Mouse (Mus musculus): Measurements from ENCODE around the gene Aldh3b1.
A peak's percentile ranks its signal among the peaks of the same experiment; 100 is the strongest.
"Not testable (repeated sequence)": the region's sequence is repeated elsewhere in the genome, so short reads cannot be mapped to it uniquely, and the experiment has no call there.

Gene Aldh3b1

DNA sequence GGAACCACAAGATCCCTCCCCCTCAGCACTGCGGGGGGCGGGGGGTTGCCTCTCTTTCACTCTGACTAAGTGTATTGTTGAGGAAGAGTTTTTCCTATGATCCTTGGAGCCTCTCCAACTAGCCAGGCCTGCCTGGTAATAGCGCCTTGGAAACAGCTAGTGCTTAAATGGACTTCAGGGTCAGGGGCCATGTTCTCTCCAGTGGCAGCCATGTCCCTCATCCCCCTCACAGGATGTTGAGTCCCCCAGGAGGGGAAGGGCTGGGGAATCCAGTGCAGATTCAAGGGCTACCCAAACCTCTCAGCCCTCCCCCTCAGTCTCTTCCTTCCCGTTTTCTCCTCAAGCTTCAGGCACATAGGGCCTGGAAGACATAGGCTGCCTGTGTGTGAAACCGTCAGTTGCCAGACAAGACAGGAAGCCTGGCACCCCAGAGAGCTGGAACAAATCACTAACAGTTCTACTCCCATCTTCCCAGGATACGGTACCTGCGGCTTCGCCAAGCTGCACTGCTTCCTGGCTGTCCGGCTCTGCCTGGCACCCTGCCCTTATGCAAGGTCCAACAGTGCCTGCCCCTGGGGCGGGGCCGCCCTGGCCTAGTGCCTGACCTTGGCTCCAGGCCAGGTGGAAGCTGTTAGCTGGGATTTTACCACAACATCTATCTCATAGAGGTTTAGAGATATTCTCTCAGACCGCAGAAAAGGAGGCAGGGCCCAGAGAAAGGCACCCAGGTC lies at the start of gene Aldh3b1:
Aldh3b1 (minus strand) TSS at position 598 of the 731 bp plus-strand sequence.
- no peak for DNase-seq (ENCODE audit: extremely low spot score)

DNA sequence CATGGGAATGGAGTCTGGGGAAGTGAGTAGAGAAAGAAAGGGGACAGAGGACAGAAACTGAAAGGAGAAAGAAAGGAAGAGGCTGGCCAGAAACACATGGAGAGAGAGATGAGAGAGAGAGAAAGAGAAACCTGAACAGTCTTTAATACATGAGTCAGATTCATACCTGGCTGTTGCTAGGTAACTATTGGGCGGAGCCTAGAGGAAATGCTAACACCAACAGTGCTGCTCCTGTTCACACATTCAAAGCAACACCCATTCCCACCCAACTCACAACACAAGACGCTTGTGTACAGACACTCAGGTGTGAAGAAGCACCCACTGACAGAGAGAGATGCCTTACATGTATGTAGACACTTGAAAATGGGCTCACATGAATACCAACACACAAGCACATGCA lies 46.3 kb upstream of the Aldh3b1 start:
- no peak for DNase-seq (ENCODE audit: extremely low spot score)

DNA sequence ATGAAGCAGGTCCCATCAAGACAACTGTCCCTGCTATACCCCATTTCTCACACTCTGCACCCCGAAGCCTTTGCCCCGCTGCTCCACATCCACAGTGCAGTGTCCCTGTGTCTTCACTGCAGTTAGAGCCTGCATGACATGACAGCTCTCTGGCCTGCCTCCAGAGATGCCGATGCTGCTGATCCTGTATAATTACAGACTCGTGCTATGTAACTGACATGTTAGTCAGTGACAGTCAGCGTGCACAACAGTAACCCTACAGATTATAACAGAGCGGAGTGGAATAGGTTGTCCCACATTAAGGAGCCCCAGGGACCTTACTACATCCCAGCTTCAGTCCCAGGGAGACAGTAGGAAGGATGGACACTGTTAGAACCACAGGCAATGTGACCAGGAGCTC lies 45.0 kb upstream of the Aldh3b1 start:
- not testable (repeated sequence) for DNase-seq (ENCODE audit: extremely low spot score)

DNA sequence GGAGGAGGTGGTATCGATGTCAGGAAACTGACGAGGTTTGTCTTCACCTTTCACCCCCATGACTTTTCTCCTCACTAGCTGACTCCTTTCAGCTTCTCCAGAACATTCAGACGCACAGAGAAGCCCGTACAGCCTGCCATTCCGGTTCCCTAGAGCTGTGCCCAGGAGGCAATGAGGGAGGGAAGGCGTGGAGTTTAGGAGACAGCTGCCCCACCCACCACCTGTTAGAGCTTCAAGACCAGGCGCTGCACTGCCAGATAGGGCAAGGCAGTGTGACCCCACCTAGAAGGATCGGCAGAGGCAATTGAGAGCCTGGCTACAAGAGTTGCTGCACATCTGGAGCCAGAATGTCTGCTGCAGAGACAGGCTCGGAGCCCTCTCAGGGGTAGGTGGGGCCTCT lies 42.6 kb upstream of the Aldh3b1 start, which contains the start of gene Aldh3b2:
Aldh3b2 (plus strand) TSS at position 100 of the 400 bp plus-strand sequence.
- DNase-seq (ENCODE audit: extremely low spot score), result no peak

DNA sequence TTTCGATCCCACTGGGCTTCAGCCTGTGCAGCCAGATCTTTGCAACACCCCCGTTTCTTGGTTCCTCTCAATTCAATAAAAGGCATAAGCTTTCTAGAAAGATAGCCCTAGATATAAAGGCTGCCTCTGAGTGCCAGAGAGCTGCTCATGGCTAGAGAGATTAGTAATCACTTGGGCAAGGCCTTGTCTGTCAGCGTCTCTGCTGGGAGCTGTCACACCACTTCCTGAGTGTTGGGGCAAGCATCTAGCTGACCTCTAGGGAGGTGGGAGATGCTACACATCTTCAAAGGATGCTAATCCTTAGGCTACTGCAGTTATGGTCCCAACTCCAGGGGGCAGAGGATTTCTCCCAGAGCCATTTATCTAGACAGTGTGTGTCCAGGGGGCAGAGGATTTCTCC lies 37.6 kb upstream of the Aldh3b1 start:
- DNase-seq (ENCODE audit: extremely low spot score), result no peak

DNA sequence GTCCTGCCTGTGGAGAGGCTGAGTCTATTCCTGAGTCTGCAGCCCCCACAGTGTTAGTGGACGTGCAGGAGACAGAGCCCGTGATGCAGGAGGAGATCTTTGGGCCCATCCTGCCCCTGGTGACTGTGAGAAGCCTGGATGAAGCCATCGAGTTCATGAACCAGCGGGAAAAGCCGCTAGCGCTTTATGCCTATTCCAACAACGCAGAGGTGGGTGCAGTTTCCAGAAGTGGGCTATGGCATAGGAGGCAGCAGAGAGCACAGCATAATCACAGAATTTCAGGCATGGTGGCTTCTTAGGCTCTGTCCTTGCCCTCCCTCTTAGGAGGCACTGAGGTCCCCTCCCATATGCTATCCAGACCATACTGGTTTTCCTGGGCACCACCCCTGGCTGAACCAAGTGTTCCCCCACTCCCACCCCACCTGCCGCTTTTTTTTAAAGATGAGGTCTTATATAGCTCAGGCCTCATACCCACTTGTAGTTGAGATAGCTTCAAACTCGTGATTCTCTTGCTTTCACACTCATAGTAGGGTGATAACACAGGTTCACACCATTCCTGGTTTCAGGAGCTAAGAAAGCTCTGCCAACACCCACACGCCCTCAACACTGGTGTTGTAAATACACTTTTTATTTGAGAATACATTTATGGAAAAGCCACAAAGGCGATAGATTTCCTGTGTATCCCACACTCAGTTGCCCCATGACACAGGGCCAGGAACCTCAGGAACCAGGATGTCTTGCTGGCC lies 36.9 kb upstream of the Aldh3b1 start:
- DNase-seq (ENCODE audit: extremely low spot score), result no peak

DNA sequence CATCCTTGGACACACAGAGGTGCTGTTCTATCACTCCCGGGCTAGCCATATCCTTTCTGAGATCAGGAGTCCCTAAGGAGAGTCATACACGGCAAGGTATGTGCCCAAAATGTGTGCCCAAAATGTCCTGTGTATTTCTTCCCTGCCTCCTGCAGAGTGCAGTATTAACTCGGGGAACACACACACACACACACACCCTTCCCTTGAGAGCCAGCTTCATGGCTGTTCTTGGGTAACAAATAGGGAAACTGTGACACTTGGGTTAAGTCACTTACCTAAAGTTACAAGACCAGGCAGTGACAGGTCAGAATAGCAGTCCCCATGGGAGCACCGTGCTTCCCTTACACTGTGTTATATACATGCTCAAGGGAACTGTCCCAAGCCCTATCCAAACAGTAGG lies 34.4 kb upstream of the Aldh3b1 start:
- no peak for DNase-seq (ENCODE audit: extremely low spot score)

DNA sequence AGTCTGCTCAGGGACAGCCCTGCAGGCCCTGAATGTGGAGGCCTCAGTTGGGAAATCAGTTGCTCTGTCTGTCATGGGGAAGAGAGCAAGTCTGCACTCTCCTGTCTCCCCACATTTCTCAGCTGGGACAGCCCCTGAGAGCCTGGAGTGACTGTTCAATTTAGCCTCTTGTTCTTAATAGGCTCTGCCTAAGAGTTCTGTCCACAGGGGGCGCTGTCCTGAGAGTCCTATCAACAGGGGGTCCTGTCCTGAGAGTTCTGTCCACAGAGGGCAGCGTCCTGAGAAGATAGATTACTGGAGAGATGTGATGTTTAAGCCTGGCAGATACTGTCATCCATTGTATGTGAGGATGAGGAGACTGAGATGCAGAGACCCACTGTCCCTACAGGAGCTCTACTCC lies 32.9 kb upstream of the Aldh3b1 start:
- no peak for DNase-seq (ENCODE audit: extremely low spot score)

DNA sequence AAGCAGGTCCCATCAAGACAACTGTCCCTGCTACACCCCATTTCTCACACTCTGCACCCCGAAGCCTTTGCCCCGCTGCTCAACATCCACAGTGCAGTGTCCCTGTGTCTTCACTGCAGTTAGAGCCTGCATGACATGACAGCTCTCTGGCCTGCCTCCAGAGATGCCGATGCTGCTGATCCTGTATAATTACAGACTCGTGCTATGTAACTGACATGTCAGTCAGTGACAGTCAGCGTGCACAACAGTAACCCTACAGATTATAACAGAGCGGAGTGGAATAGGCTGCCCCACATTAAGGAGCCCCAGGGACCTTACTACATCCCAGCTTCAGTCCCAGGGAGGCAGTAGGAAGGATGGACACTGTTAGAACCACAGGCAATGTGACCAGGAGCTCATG lies 32.2 kb upstream of the Aldh3b1 start:
- DNase-seq (ENCODE audit: extremely low spot score), result not testable (repeated sequence)

DNA sequence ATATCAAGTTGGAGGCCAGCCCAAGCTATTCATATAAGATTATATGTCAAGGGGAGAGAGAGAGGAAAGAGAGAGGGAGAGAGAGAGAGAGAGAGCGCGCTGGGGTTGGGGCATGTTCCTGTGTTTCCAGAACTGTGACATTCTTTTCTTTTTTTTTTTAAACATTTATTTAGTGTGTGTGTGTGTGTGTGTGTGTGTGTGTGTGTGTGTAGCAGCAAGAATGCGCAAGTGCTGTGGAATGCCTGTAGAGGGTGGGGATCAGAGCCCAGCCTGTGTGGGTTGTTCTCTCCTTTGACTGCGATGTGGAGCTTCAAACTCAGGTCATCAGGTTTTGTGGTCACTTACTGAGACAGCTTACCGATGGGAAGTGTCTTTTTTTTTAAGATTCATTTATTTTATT lies 30.6 kb upstream of the Aldh3b1 start:
- no peak for DNase-seq (ENCODE audit: extremely low spot score)

DNA sequence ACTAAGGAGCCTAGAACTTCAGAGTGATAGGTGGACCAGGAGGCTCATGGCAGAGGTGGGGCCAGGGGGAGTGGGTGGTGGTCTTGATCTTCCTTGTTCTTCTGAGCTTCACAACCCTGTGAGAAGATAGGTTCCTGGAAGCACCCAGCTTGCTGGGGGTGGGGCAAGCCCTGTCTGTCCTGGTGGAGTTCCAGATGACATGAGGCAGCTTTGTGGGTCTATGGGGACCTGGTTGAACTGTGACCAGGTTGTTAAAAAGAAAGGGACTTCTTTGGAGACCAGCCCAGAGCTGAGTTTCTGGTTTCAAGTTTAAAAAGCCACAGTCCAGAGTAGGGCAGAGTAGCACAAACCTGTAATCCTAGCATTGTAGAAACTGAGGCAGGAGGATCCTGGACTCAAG lies 29.4 kb upstream of the Aldh3b1 start:
- no peak for DNase-seq (ENCODE audit: extremely low spot score)

DNA sequence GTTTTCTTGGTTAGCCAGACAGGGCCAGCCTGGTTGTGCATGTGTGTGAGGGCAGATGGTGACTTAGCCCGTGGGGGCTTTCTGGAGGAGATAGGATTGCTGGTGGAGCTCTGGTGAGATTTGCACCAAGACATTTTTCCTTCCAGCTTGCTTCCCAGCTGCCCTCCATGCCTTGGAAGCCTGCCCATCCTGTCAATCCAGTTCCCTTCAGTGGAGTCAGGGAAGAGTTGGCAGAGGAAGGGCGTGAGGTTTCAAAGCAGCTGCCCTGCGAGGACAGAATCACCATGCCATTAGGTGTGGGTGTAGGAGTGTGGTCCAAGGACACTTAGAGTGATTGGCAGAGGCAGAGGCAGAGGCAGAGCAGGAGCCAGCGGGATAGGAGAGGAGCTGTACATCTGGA lies 28.9 kb upstream of the Aldh3b1 start, which contains the start of gene Aldh3b3:
Aldh3b3 (plus strand) TSS at position 176 of the 400 bp plus-strand sequence.
- DNase-seq (ENCODE audit: extremely low spot score), result no peak

DNA sequence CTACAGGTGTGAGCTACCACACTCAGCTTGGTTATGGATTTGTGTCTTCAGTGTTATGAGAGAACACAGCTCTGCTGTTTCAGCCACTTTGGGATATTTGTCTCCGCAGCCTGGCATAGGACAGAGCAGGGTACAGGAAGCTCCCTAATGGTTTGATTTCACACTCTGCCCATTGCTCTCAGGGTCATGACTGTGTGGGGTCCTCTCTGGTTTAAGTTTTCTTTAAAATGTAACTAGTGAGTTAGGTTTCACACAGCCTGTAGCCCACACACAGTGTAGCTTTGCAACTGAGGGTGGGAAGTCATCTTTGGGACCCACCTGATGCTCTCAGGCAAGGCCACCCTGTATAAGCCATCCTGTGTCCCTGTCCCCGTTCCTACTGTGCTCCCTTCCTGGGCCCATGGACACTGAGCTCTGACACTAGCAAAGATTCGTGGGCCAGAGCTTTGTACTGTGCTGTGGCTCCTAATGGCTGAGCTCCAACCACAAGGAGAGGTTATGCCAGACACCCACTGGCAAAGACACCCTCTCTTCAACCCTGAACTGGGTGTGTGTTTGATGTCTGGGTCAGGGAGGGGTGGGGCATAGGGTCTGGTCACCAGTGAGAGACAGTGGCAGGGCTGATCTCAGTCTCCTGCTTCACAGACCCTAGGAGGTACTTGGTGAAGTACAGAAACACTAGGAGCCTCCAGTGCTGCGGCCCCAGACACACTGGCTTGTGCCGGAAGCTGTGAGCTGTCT lies 27.9 kb upstream of the Aldh3b1 start:
- DNase-seq (ENCODE audit: extremely low spot score), result not testable (repeated sequence)

DNA sequence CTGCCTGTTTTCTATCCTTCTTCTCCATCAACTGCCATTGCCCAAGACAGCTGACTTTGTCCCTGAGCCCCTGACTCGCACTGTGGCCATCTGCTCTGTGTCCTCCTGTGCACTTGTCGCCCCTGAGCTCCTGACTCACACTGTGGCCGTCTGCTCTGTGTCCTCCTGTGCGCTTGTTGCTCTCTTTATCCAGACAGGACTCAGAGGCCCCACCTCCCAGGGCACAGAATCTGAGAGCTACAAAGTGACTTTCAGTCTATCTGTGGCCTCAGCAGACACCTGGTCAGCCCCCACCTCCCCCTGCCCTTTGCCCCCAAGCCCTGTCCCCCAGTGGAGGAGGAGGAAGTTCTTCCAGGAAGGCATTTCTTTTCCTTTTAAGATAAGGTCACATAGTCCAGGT lies 26.2 kb upstream of the Aldh3b1 start:
- no peak for DNase-seq (ENCODE audit: extremely low spot score)

DNA sequence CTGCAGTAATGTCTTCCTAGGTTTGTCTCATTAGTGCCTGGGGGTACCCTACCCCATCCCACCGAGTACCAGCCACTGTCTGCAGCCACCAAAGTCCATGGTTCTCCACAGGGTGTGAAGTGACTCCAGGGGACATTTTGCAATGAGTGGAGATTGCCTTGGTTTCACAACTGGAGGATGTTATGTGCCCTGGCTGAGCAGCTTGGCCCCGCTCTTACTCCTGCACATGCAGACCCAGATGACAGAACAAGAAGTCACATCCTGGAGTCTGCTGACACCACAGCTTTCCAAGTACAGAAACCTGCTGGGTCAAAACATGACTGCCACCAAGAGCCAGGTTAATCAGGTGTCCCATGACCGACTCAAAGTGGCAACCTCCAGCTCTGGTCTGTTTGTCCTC lies 25.4 kb upstream of the Aldh3b1 start:
- no peak for DNase-seq (ENCODE audit: extremely low spot score)

DNA sequence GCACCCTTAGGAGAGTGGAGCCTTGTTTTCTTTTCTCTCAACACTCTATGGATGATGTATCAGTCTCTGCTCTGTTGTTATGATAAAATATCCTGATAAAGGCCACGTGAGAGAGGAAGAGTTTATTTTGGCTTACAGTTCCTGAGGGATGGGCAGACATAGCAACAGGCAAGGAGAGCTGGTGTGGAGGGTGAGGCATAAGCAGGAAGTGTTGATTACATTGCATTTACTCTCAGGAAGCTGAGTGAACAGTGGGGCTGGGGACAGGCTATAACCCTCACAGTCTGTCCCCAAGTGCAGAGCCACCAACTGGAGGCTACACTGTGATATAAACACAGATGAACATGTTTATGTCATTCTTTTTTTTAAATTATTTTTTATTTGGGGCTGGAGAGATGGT lies 22.5 kb upstream of the Aldh3b1 start:
- DNase-seq (ENCODE audit: extremely low spot score), result no peak

DNA sequence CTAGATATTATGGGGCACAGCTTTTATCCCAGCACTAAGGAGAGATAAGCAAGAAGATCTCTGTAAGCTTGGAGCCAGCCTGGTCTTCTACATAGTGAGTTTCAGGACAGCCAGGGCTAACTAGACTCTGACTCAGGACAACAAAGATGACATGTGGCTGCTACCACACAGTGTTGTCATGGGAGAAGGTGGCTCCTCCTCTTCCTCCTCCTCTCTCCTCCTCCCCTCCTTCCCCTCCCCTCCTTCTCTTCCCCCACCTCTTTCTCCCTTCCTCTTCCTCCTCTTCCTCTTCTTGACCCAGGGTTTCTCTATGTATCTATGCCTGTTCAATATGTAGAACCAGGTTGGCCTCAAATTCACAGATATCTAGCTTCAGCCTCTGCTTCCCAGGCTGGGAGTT lies 21.9 kb upstream of the Aldh3b1 start:
- DNase-seq (ENCODE audit: extremely low spot score), result no peak

DNA sequence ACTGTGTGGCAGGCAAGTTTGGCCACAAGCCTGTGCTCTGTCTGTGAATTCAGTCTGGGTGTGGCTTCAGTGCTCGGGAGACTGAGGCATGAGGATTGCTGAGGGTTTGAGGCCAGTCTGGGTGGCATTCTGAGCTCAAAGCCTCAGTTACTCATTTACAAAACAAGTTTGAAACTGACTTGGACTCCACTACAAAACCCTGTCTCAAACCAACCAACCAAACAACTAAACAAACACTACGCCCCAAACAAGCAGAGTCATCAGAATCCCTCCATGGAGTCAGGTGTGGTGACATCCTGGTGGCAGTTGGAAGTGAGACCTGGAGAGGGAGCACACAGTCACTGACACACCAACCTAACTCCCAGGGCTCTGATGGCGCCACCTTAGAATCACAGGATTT lies 20.7 kb upstream of the Aldh3b1 start:
- DNase-seq (ENCODE audit: extremely low spot score), result no peak

DNA sequence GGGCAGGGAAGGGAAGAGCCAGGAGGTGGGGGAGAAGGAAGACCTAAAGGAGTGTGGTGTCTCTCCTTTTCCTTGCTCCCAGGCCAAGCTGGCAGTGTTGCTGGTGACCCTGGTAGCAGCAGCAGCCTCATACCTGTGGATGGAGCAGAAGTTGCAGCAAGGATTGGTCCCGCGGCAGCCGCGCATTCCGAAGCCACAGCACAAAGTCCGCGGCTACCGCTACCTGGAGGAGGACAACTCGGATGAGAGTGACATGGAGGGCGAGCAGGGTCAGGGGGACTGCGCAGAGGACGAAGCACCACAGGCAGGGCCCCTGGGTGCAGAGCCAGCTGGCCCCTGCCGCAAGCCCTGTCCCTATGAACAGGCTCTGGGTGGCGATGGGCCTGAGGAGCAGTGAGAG lies 18.9 kb upstream of the Aldh3b1 start:
- no peak for DNase-seq (ENCODE audit: extremely low spot score)

DNA sequence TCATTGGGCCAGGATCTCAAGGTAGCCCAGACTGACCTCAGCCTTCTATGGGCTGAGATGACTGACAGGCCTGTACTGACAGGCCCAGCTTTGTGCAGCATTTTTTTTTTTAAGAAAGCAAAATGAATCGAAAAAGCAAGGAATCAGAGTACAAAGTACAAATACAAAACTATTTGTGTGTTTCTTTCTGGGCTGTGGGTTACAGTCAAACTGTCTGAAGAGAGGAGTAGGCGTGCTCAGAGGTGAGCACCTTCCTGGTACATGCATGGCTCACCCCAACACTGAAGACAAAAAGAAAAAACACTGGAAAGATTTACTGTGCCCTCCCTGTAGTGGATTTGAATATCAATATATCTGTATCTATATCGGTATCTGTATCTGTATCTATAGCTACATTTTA lies 18.2 kb upstream of the Aldh3b1 start:
- no peak for DNase-seq (ENCODE audit: extremely low spot score)

DNA sequence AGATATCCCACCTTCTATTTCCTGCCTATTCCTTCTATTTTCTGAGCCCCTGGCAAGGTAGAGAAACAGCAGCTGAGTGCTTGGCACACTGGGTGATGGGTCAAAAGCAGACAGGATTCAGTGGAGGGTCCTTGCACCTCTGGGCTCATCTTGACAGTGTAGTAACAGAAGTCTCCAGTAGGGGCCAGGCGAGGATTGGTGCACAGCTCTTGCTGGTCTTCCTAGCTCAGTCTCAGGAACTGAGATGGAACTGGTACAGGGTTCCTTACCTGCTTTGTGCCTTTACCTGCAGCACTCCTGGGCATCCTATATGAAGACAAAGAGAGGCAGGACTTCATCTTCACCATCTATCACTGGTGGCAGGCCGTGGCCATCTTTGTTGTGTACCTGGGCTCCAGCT lies 17.1 kb upstream of the Aldh3b1 start:
- peak; percentile 71 for DNase-seq (ENCODE audit: extremely low spot score)

DNA sequence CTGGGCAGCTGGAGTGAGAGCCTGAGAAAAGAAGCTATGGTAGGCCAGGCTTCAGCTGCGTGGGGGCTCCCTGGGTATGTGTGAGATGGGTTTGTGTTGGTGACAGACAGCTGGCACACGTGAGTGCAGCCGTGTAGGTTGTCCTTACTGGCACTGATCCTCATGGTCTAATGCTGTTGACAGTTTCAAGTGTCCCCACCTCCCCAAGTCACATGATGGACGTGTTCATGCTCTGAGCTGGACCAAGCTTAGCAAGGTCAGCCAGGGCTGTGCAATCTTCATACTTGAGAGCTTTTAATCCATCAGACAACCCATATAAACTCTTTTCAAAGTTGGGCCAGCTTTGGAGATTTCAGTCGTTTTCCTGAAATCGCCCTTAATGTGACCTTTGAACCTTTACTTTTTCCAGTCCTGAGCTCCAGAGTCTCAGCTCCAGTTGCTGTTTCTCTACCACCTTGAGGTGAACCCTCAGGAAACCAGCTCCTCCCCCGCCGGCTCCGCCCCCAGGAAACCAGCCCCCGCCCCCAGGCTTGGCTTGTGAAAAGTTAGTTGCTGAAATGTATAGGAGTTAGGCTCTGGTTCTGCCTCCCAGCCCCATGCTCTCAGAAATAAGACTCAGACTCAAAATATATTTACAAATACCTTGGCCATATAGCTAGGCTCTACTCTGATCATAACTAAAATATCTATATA lies 16.4 kb upstream of the Aldh3b1 start:
- no peak for DNase-seq (ENCODE audit: extremely low spot score)
